Mouse (Mus musculus): ENCODE measurements around the gene Tmem29.

DNA sequence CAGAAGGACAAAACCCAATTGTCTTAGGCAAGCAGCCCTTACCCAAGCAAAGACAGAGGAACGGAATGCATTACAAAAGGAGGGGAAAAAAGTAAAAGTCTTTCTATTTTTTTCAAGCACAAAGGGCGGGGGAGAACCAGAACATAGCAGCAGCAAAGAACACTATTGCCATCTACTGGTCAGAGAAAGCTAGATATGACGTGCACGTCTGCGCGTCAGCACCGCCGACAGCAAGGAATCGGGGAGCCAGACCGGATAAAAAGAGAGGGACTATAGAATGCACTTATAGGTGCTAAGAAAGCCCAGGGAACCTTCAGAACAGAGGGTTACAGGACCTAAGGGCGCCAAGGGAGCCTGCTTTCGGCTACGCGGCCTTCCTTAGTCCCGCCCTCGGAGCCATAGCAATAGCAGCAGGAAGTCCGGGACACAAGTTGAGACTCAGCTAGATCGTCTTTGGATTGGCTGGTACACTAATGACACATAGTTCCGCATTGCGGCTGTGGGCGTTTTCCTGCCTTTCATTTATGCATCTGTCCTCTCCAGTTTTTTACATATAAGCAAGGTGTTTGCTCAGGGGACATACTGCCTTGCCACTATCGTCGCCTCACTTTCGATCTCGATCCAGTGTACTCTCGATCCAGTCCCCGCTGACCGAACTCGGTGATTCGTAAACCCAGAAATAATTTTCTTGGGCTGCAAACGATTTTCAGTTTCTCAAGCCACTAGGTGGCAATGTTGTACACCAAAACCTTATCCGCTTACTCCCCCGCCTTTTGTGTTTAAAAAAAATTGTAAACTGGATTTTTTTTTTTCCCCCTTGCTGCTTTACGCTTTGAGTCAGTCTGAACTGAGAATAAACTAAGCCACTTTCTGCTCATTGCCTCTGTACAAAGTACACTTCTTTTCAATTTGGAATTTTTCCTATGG, 19.2 kb upstream of the Tmem29 start:
- TF ChIP-seq CTCF (IDR thresholded peaks at IDR 0.05; ENCODE audit: borderline replicate concordance, extremely low read depth, insufficient read depth, insufficient read length) (peak; percentile 78), POLR2A (IDR thresholded peaks at IDR 0.05; ENCODE audit: borderline replicate concordance, extremely low read depth, insufficient read depth, insufficient read length, poor library complexity, severe bottlenecking) (no peak)
